Mouse (Mus musculus): ENCODE results near the gene Tas1r2. TPM values are rescaled to one million over a fixed set of nuclear protein-coding genes. Genes with fewer than 3 reads are reported as not detected.
A peak's percentile ranks its signal among the peaks of the same experiment; 100 is the strongest.

The Tas1r2 gene
- total RNA-seq, 4 experiments from 2014 or later = not detected

- no peak for DNase-seq (ENCODE audit: low spot score in 2 of 2)
Measured at GRCm38 (mm10) chr4:139705986-139706385, 52.6 kb downstream of the Tas1r2 start.

GRCm38 (mm10) chr4:139710467-139711334 lies 57.4 kb downstream of the Tas1r2 start:
- no peak for DNase-seq (ENCODE audit: low spot score in 2 of 2)

GRCm38 (mm10) chr4:139715241-139715932 lies 62.0 kb downstream of the Tas1r2 start:
- no peak for DNase-seq (ENCODE audit: low spot score in 2 of 2)

GRCm38 (mm10) chr4:139716477-139717169 lies 63.3 kb downstream of the Tas1r2 start:
- peak in 1 of 2 experiments; percentile 58 for DNase-seq (ENCODE audit: low spot score in 2 of 2)

- no peak for DNase-seq (ENCODE audit: low spot score in 2 of 2)
Measured at GRCm38 (mm10) chr4:139718978-139719377, 65.6 kb downstream of the Tas1r2 start.

Small RNAs within 50 kb of the gene (microRNA-seq; reads per million reads assigned to microRNA genes)
- 1.8 to 2.5 reads per million in 2 experiments for gene Mir7020

Other genes starting within 250 kb of the Tas1r2 start
- 10 to 100 TPM; 18.1 to 19.8 (median 18.5) TPM for gene Iffo2, start 123.0 kb upstream of the Tas1r2 start, total RNA-seq (2022)
- gene Gm21969, start 50.4 kb upstream of the Tas1r2 start, total RNA-seq (2022) = not detected
- gene Aldh4a1, start 30.7 kb upstream of the Tas1r2 start, total RNA-seq (2022) = 10 to 100 TPM; 17.4 to 19.5 (median 19.0) TPM
- 1 to 10 TPM in 1 of 4 experiments, under 1 TPM in 1, not detected in 2; 0.20 to 1.0 TPM for gene Pax7, start 180.0 kb downstream of the Tas1r2 start, total RNA-seq (2022)

All from left cerebral cortex, adult 8-10 months (tissue).